Mouse (Mus musculus): ENCODE data around the gene Cerkl.

Gene Cerkl

DNA sequence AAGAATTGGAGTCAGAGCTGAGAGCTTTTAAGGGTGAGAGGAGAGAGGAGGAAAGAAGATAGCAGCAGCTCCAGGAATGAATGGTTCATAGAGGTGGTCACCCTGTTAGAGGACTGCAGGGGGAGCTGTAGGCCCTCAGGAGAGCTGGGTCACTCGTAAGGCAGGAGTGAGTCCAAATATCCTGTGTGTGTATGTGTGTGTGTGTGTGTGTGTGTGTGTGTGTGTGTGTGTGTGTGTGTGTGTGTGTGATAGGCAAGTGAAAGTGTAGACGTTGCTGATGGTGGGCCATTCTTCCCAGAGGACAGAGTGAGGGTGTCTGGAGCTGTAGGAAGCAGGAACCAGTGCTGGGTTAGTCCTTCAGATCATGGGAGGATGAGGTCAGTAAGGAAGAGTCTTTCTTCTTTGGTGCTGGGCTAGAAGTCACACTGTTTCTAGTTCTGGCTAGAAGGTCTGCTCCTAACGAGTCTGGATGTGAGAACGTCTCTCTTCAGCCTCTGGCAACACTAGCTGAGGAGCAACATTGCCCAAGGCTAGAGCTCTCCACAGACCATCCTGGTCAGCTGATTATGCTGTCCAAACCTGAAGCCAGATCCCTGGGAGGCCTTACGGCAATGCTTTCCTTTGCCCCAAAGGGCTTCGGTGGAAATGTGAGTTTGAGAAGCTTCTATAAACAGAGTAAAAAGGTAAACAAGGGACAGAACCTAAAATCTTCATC lies 83.9 kb downstream of the Cerkl start:
- DNase-seq (ENCODE audit: low read depth, low spot score): no peak

DNA sequence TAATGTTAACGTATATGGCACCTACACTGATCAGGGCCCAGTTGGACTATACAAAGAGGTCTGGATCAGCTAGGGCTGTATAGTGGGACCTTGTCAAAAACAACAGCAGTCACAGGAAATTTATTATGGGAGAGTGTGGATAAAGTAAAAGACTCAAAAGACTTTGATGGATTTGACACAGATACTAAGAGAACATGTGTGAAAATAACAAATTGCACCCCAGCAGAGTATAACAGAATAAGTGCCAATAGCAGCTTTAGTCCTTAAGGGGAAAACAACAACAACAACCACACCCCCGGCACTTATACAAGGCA lies 84.5 kb downstream of the Cerkl start:
- DNase-seq (ENCODE audit: low read depth, low spot score): no peak

DNA sequence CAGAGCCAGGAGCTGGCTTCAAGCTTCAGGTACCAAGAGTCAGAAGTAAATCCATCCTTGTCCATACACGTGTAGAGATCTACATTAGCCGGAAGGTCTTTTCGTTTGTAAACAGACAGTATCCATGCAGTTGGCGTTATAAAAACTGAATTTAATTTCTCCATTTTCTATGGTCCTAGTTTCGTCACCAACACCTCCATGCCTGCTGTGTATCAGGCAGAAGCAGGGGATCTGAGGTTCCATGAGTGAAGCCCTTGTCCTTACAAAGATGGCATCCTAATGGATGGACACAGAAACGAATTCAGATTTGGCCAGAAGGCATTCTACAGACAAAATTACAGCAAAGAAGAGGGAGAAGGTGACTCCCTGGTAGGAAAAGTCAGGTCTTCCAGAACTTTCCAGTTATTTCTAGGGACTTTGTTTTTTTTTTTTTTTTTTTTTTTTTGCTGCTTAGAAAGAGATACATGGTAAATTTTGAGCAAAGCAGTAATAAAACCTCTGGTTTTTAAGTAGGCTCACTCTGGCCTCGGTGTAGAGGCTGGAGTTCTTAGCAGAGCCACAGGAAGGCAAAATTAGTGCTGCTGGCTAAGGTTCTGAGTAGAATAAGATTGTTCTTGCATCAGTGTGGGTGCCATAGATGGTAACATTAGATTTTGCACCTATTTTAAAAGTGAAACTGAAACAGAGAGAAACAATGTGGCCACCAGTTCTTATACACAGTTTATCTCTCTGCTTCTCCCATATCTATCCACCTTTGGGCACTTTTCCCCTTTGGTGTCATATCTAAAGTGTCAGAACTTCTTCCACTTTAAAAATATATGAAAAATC lies 85.0 kb downstream of the Cerkl start:
- no peak for DNase-seq (ENCODE audit: low read depth, low spot score)

DNA sequence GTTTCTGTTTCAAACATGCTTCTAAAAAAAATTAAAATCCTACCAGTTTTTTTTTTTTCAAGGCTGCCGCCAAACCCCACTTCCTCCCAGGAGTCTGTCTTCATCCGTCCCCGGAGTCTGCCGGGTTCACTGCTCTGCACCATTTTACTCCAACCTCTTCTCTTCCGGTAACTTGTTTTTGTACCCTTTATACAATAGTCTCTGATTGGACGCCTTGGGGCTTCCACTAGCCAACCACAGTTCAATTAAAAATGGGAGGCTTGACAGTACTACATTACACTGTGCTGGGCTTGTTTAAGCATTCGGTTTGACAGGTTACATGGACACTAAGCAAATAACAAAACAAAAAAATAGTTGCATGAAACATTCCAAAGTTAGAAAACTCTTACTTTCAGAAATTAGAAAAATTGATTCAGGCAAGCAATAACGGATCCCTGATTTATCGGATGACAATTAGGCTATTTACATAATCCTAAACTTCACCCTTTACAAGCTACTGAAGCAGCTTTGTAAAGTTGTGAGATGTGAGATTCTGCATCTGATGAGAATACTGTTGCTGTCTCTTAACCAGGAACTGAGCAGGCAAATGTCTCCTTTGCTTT lies 85.8 kb downstream of the Cerkl start:
- DNase-seq (ENCODE audit: low read depth, low spot score): peak; percentile 13

DNA sequence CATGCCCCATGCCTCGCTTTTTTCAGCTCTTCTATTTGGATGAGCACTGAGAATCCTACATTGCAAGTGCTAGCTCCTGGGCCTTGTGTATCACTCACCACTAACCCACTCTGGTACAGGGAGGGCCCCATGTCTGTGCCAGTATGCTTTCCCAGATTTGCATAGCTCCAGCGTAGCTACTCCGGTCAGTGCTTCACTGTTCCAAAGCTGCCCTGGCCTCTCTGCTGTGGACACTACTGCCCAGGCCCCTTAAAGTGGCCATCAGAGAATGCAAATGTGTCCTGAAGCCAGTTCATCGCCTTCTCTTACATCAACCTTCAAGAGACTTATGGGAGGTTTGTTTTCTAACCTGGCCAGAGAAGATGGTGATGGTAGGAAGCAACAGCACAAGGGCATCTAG lies 86.7 kb downstream of the Cerkl start:
- no peak for DNase-seq (ENCODE audit: low read depth, low spot score)

DNA sequence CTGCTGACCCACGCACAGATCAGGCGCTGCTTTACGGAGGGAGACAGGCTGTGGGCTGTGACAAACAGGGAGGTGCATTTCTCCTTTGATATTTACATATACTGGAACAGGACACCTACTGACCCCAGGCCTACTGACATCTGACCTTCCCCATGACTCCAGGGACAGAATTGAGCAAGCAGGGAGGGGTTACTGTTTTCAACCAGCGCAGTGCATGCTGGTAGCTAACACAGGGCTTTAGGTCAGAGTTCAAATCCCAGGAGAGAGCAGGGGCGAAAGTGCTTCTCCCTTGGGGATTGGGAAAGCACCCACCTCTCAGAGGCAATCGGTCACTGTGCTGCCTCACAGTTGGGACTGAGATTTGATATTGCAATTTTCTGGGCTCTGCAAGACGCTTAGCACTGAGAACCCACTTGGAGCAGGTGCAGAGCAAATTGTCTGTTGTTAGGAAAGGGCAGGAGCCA lies 87.5 kb downstream of the Cerkl start:
- DNase-seq (ENCODE audit: low read depth, low spot score): no peak

DNA sequence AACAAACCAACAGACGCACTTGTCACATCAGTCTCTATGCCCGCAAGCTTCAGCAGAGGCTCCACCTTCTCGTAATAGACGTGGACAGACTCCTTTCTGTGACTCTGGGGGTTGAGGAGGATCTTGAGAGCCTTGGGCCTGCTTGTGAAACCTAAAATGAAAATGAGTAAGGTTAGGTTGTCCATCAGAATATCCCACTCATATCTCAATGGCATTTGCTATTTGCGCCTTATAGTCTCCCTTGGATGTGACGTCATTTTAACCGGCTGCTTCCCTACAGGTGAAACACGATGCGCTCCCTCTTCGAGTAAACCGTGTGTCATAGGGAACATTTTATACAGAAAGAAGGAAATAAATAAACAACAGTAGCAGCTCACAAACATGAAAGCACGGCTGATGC lies 87.9 kb downstream of the Cerkl start:
- DNase-seq (ENCODE audit: low read depth, low spot score): no peak

DNA sequence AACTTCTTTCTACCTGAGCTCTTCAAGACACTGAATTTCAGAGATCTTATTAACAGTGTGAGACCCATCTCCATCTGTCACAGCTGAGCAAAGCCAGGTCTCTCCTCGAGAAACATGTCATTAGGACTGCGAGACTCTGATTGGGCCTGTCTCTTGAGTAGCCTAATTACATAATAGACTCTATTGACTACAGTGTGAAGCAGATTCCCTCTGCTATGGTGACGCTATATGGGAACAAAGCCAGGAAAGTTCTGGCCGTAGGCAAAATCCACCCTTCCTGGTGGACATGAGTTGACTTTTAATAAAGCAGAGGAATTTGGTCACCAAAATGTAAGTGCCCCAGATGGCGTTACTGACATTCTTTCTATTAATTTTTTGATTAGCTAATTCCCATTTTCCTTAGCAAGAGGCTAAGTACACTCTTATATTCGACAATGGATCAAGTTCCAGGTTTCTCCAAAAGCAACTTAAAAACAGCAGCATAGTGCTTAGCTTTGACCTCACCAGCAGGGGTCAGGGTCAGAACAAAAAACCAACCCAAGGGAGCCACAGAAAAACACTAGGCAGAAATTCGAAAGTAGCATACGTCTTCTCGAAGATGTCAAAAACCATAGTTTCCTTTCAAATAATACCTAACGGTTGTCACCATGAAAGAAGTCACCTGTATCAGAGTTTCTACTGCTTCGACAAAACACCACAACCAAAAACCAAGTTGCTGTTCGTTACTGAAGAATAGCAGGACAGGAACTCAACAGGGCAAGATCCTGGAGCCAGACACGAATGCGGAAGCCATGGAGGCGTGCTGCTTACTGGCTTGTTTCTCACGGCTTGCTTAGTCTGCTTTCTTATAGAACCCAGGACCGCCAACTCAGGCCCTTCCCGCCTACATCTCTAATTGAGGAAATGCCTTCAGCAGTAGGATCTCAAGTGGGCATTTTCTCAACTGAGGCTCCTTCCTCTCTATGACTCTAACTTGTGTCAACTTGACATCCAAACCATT lies 88.8 kb downstream of the Cerkl start:
- no peak for DNase-seq (ENCODE audit: low read depth, low spot score)

DNA sequence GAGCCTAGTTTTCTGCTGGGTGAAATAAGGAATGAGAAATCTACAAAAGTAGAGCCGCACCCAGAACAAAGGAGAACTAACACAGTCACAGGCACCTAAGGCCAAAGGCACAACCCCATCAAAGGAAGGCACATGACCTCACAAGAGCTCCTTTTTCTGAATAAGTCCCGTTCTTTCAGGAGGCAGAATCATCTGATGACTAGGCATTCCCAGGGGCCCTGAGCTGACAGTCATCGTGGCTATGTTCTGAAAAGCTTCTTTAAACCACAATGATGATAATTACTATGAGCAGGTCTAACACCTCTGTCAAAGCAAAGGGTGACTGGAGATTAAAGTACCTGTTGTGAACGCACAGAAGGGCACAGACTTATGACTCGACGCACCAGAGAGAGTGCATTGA lies 92.7 kb downstream of the Cerkl start:
- DNase-seq (ENCODE audit: low read depth, low spot score): no peak

DNA sequence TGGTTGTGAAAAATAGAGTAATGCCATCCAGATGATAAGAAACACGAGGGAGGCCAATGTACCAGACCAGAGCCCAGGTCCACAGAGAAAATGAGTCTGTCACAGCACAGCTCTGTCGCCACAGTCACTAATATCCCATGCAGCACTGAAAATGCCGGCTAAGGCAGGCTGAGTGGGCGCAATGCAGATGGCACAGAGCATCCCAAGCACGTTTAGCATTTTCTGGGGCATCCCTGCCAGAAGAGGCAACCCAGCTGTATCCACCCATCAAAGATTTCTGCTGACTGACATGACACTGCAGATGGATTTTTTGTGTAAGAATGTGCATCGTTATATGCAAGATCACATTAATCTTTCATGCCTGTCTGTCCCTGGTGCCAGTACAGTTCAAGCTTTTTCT lies 94.6 kb downstream of the Cerkl start:
- DNase-seq (ENCODE audit: low read depth, low spot score): no peak

DNA sequence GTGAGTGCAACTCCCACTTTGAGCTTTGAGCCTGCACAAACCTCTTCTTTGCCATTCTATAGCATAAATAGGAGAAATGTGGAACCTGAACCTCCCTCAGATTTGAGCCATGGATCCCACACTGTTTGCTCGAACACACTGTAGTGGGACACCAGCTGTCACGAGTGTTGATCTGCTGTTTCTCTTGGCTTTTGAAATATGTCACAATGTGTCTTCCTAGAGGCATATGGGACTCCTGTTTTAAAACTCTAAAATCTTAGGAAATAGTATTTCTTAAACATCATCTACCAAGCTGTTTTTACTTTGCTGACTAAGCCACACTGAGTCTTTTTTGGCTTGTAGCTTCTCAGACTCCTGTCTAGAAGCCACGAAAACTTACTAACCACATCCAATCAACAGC lies 98.8 kb downstream of the Cerkl start:
- no peak for DNase-seq (ENCODE audit: low read depth, low spot score)

DNA sequence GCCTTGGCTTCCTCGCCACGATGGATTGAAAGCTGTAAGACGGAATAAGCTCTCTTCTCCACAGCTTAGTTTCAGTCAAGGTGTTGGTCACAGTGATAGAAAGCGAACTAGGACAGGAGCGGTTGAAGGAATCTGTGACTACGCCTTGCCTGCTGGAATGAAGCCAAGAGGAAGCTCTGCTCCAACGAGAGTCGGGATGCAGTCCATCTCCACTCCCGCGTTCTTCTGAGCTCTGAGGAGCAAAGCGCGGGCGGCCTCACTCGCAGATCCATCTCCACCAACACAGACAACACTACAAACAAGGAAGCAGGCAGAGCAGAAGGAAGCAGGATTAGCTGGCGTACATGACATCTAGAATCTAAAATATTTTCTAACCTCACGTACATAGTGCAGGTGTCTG lies 101.8 kb downstream of the Cerkl start:
- no peak for DNase-seq (ENCODE audit: low read depth, low spot score)

DNA sequence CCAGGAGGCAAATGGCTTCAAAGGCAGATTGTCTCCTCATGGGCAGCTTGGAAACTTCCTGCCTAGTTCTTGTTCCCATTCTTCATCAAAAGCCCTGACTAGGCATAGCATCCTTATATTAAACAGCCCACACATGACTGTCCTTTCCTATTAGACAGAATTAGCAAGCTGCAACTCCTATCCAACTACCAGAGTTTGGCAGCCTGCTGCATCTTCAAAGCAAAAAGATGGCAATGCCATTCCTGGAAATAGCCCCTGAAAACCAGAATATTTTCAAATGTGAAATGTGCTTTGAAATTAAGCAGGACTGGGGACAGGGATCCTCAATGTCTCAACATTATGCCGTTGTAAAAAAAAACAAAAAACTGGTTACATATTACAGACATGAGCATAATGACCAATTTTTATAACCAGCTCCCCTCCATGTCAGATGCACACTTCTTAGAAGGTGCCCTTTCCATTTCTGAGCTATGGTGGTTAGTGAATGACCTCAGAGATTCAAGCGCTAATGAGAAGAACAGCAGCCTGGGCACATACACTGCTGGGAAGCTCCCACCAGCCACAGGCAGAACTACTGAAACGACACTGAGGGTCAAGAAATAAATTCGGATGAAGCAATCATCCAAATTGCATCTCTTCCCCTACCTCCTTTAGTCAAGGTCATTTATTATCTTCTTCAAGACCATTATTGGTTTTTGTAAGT lies 104.3 kb downstream of the Cerkl start:
- no peak for DNase-seq (ENCODE audit: low read depth, low spot score)

DNA sequence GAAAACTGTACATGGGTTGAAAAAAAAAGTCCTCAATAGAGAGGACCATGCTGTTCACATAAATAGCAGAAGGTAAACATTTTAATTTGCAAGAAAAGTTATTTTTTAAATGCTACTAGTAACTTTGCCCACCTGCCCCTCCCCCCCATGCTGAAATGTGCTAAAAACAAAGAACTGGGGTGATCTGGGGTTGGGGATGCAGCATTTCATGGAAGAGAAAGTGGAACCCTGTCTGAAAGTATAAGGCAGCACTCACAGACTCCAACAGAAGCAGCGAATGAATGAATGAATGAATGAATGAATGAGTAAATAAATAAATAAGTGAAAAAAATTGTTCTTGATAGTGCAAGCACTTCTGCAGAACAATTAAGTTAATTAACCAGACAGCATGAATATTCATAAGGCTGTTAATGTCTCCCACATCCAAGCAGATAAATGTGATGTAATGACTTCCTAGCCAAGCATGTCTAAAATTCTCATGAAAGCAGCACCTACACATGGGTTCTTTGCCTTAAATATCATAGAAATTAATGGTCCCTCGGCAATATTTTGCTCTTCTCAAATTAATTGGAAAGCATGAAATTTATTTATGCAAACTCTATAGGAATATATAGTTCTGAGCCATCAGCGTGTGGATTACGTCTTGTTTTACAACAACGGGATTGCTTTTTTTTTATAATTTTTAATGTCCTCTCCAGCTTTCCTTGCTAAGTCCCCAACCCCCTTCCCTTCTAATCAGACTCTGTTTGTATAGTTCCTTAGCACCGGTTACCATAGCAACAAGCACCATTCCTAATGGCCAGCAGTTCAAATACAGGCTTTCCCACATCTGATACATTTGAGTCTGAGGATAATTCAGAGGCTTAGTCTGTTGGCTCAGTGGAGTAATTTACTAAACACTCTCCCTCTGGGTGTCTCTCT lies 105.1 kb downstream of the Cerkl start:
- DNase-seq (ENCODE audit: low read depth, low spot score): no peak

DNA sequence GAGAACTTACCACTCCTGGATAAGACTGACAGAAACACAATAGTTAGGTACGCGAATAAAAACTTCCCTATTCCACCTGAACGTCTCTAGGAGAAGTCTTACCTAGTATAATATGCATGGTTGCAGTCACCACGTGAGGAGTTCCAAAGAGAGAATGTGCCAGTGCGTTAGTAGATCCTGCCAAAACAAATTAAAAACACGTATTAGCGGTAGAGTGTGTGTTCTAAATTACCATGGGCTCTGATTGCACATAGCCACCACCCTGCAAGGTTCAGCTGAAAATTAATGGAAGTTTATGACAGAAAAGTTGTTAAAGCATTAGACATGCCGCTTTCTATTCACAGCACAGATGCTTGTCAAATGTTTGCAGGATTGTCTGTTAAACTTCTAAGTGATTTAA lies 113.5 kb downstream of the Cerkl start:
- DNase-seq (ENCODE audit: low read depth, low spot score): no peak

DNA sequence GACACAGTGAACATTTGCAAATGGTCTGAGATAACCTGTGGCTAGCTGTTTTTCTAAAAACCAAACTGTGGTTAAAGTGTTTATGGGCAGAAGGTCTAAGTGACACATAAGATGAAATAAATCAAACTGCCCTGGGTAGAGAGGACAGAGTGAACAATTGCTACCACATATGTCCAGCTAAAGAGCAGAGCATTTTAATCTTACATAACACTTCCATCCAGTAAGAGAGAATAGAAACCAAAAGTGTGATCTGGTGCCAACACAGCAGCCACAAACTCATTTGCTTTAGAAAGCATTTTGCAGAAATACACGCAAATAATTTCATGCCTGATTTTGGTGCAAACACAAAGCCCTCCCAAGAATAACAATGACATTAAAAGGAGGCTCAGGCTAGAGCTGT lies 117.6 kb downstream of the Cerkl start:
- DNase-seq (ENCODE audit: low read depth, low spot score): no peak

DNA sequence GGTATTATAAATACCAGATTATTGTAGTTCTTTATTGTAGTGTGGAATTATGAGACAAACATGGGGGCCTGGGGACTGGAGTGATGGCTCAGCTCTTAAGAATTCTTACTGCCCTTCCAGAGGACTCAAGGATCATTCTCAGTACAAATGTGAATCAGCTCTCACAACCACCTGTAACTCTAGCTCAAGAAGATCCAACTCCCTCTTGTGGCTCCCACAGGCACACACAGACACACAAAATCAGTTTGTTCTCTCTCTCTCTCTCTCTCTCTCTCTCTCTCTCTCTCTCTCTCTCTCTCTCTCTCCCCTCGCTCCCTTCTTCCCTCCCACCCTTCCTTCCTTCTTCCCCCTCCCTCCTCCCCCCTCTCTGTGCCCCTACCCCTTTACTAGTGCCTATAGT lies 120.4 kb downstream of the Cerkl start:
- no peak for DNase-seq (ENCODE audit: low read depth, low spot score)

DNA sequence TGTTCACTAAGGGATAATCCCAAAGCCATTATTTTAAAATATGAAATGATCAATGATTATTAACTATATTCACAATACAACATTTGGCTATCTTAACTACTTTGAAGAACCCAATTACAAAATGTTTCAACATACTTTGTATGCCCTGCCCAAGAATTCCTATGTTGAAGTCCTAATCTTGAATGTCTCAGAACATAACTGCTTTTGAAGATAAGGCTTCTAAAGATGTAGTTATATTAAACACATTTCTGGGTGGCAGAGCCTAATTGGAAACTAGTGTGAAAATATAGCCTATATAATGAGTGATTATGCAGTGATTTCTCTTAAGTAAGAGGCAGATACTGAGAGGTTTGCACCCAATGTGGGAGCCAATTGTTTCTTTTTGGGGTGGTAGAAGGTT lies 121.9 kb downstream of the Cerkl start:
- DNase-seq (ENCODE audit: low read depth, low spot score): no peak

DNA sequence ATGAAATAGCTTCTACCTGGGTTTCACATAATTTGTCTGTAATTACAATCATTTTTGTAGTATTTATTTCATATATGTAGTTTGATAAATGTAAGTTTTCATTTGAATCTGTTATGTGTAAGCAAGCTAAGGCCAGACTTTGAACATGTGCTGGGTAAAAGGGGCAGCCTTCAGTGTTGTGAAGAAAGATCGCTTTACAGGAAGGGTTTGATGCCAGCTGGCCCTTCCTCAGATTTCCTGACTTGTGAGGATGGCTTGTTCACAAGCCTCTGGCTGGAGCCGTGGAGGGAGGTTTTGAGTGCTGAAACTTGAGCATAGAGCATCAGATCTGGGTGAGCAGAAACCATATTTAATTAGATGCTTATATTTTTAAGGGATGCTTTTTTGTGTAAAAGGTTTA lies 128.5 kb downstream of the Cerkl start:
- DNase-seq (ENCODE audit: low read depth, low spot score): no peak

Measured in skeletal muscle tissue, adult 2 months (tissue).